ENCODE assay signal across 12 mouse cellular contexts in genomic region chr6:107710360-107710759, GRCm38 (mm10).
DNase-seq lines count a peak whose midpoint lies in the region; ATAC-seq lines count a peak whose summit lies in the region.
"Had no signal": no experiment of that assay in that cellular context is flagged by ENCODE, and none has a peak within 500 bp of the region (broad histone marks: within the 10 kb centered on the region; RNA-seq: fewer than 3 reads in every experiment).

No protein-coding gene starts in this region.

- H3K4me1 ChIP-seq in midbrain, embryonic 14.5 days (ENCODE audit: control insufficient read depth, insufficient read depth, low read length): peaks cover 19% of the 10 kb centered on the region
- H3K4me1 ChIP-seq in midbrain, embryonic 13.5 days (replicated peaks): peaks cover 35% of the 10 kb centered on the region
- H3K4me1 ChIP-seq: limb, embryonic 15.5 days; neural tube, embryonic 12.5 days had no signal

- H3K27me3 ChIP-seq in midbrain, embryonic 14.5 days (ENCODE audit: control insufficient read depth, insufficient read depth, low read length): no peaks in the 10 kb centered on the region
- H3K27me3 ChIP-seq in midbrain, embryonic 13.5 days: no peaks in the 10 kb centered on the region
- H3K27me3 ChIP-seq: limb, embryonic 15.5 days; neural tube, embryonic 12.5 days had no signal

- 84% methylated on average over 5 of the region's 5 CpGs for WGBS in midbrain, embryonic 14.5 days
- WGBS in midbrain, embryonic 13.5 days: 76% methylated on average over 5 of the region's 5 CpGs

- H3K36me3 ChIP-seq in midbrain, embryonic 14.5 days (ENCODE audit: control insufficient read depth, insufficient read depth, low read length): no peaks in the 10 kb centered on the region
- H3K36me3 ChIP-seq in midbrain, embryonic 13.5 days: no peaks in the 10 kb centered on the region
- H3K36me3 ChIP-seq: limb, embryonic 15.5 days; neural tube, embryonic 12.5 days had no signal

- H3K4me3 ChIP-seq in midbrain, embryonic 14.5 days (replicated peaks; ENCODE audit: low read depth, low read length): no peak overlapping the region
- no peak overlapping the region for H3K4me3 ChIP-seq in midbrain, embryonic 13.5 days (replicated peaks)
- H3K4me3 ChIP-seq: limb, embryonic 15.5 days; neural tube, embryonic 12.5 days had no signal

- H3K4me2 ChIP-seq in midbrain, embryonic 14.5 days (ENCODE audit: low read length): no peak overlapping the region
- H3K4me2 ChIP-seq in midbrain, embryonic 13.5 days (replicated peaks): no peak overlapping the region
- H3K4me2 ChIP-seq: limb, embryonic 15.5 days; neural tube, embryonic 12.5 days had no signal

- no peaks in the 10 kb centered on the region for H3K9me3 ChIP-seq in midbrain, embryonic 14.5 days (ENCODE audit: control insufficient read depth, low read length)
- H3K9me3 ChIP-seq in midbrain, embryonic 13.5 days: no peaks in the 10 kb centered on the region
- H3K9me3 ChIP-seq: limb, embryonic 15.5 days; neural tube, embryonic 12.5 days had no signal

- H3K9ac ChIP-seq in midbrain, embryonic 14.5 days (replicated peaks; ENCODE audit: low read length): no peak overlapping the region
- no peak overlapping the region for H3K9ac ChIP-seq in midbrain, embryonic 13.5 days (replicated peaks)
- H3K9ac ChIP-seq: limb, embryonic 15.5 days; neural tube, embryonic 12.5 days had no signal

- DNase-seq in frontal cortex, postnatal 25 days (ENCODE audit: low spot score in 2 of 2): no peak
- DNase-seq in midbrain, embryonic 14.5 days: peak; percentile 40
- DNase-seq in cerebellum, adult 11-12 months: peak; percentile 10
- DNase-seq in layer of hippocampus, adult 9-11 months: peak; percentile 48
- DNase-seq: kidney, postnatal 14 days; lung, postnatal 36 days; spleen, adult 18-20 months had no signal

- no peak overlapping the region for H3K27ac ChIP-seq in midbrain, embryonic 14.5 days (replicated peaks; ENCODE audit: low read depth, low read length)
- H3K27ac ChIP-seq in midbrain, embryonic 13.5 days: no peak overlapping the region
- H3K27ac ChIP-seq: limb, embryonic 15.5 days; neural tube, embryonic 12.5 days had no signal

- ATAC-seq in frontal cortex, adult (ENCODE audit: low TSS enrichment): peak; percentile 50; the same call in 1 of the 2 replicates
- no peak for ATAC-seq in midbrain, embryonic 14.5 days (ENCODE audit: low FRiP score, low TSS enrichment)
- ATAC-seq in midbrain, embryonic 13.5 days: no peak
- no peak for ATAC-seq in granulocyte monocyte progenitor cell, adult 5-6 weeks (replicated peaks; ENCODE audit: poor library complexity, severe bottlenecking)

Comparison
In these comparisons a context has a peak if more than half of its experiments do, and no peak if none do; other contexts are left out.
1. DNase-seq: peak in midbrain, embryonic 14.5 days (single experiment), cerebellum, adult 11-12 months (single experiment) and layer of hippocampus, adult 9-11 months (single experiment); none in frontal cortex, postnatal 25 days (0 of 2).